Mouse (Mus musculus) liver, embryonic 14 days (tissue): ENCODE data around the gene Batf2. TPM values are rescaled to one million over a fixed set of nuclear protein-coding genes. Genes with fewer than 3 reads are reported as not detected.

Experiments
- polyA plus RNA-seq: library from polyadenylated mRNA; depleted of rRNA; stranded (reverse); fragments of >200 nt; gene quantifications from 2 replicates; pipeline ENCODE4 v1.2.3, GENCODE M21; 2012; rRNA removed

Batf2 gene
- 0.27 and 0.37 TPM in 2 replicates for polyA plus RNA-seq

DNA sequence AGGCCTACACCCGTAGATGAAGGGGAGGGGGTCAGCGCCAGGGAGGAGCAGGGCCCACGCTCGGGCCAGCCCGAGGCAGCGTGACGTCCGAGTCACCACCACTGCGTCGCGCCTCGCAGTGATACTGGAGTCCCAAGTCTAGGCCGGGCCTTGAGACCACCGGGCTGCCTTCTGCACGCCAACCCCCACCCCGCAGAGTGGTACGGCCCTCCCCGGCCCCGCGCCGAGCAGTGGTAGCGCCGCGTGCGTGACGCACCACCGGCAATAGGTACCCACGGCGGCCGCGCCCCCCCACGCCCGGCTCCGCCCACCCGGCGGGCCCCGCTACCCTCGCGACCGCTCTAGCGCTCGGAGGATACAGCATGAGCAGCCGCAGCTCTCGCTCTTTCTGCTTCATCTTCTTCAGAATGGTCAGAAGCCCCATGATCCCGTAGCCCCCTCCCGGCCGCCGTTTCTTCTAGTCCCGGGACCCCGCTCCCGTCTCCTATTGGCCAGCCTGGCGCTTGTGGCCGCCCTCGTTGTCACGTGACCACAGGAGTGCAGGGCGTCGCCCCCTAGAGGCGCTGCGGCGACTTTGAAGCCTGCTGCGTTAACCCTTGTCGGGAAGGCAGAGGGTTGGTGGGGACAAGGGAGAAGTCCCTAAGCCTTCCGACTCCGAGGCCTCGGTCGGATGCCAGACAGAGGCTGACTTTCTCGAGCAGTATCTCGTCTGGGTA, at the start of gene Batf2:
Batf2 (plus strand) TSS at position 306 of the 716 bp plus-strand sequence.

GRCm38 (mm10) chr19:6094119-6094518, 46.7 kb upstream of the Batf2 start, which contains the start of gene AC131692.1:
Gene AC131692.1 (plus strand): TSS chr19:6094419.

GRCm38 (mm10) chr19:6105586-6105985, 35.2 kb upstream of the Batf2 start, which contains the start of gene Naaladl1:
Gene Naaladl1 (plus strand): TSS chr19:6105782.

GRCm38 (mm10) chr19:6117986-6118676, 22.7 kb upstream of the Batf2 start, which contains the start of gene Sac3d1:
Gene Sac3d1 (minus strand): TSS chr19:6118650.

DNA sequence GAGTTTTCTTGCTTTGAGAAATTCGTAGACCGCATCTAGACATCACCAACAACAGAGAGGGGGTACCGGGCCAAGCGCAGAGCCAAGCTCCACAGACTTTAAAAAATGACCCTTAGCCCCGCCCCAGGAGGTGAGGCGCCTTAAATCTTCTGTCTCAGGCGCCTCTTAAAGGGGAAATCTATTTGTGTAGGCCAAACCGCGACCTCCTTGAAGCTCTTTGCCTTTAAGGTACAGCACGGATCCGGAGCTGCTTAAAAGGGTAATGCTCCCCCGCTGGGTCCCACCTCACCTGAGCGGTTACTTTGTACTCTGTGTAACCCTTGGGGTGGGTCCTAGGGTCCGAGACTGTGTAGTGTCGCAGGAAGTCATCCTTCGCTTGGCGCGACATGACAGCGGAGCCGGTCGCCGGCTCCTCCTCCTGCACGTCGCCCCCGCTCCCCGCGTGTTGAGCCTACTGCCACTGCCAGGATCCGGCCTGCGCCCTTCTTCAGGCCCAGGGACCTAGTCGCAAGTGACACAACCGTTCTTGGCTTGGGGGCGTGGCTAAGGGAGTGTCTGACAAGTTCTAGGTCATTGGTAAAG, 12.9 kb upstream of the Batf2 start, which contains the start of gene Snx15:
Snx15 (minus strand) TSS at position 545 of the 582 bp plus-strand sequence.

DNA sequence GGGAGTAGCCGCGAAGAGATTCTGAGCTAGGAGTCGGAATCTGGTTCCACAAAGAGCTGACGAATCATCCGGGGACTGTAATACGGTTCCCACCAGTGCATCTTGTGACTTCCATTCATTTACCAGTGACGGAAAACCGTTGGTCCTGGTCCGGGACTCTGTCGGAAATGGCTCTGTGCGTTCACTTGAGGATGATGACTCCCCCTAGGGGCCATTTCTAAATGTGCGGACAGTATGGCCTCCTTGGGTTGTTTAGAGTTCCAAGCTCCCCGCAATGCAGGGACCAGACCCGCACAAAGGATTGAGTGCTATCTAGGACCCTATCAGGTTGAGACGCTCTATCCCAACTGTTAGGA, 589 bp downstream of the Batf2 start, which contains the start of gene Arl2:
Arl2 (minus strand) TSS at position 155 of the 356 bp plus-strand sequence.

DNA sequence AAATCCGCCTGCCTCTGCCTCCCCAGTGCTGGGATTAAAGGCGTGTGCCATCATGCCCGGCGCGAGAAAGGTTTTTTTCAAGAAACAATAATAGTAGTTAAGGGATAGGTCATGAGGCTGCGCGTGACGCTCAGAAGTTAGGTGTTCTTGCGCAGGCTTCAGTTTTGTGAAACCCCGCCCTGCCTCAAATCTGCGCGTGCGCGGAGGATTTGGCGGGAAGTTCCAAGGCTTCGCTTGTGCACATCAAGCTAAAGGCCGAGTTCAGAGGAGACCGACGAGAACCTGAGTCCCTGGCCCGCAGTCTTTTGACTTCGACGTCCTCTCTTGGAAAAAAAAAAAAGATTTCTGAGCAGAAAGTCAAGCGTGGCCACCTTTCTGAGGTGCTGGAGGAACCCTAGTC, 43.3 kb downstream of the Batf2 start, which contains the start of gene Majin:
Majin (plus strand) TSS at position 258 of the 400 bp plus-strand sequence.

Other genes with a start within 250 kb of the Batf2 start
- 2.2 and 2.7 TPM in 2 replicates for gene Tigd3, start 246.8 kb upstream of the Batf2 start, polyA plus RNA-seq
- 31.1 and 35.5 TPM in 2 replicates for gene Dpf2, start 228.0 kb upstream of the Batf2 start, polyA plus RNA-seq
- 2.2 and 2.3 TPM in 2 replicates for gene Cdc42ep2, start 216.2 kb upstream of the Batf2 start, polyA plus RNA-seq
- 55.8 and 62.7 TPM in 2 replicates for gene Pola2, start 176.8 kb upstream of the Batf2 start, polyA plus RNA-seq
- not detected in 2 replicates for gene Slc22a20, start 154.8 kb upstream of the Batf2 start, polyA plus RNA-seq
- 24.8 and 29.9 TPM in 2 replicates for gene Capn1, start 125.1 kb upstream of the Batf2 start, polyA plus RNA-seq
- gene Syvn1, start 94.4 kb upstream of the Batf2 start, polyA plus RNA-seq = 8.8 and 11.9 TPM in 2 replicates
- gene Mrpl49, start 83.2 kb upstream of the Batf2 start, polyA plus RNA-seq = 28.3 and 34.1 TPM in 2 replicates
- 961 and 1,008 TPM in 2 replicates for gene Fau, start 83.1 kb upstream of the Batf2 start, polyA plus RNA-seq
- 13.5 and 15.6 TPM in 2 replicates for gene Znhit2, start 79.8 kb upstream of the Batf2 start, polyA plus RNA-seq
- 29.2 and 36.4 TPM in 2 replicates for gene Tm7sf2, start 72.6 kb upstream of the Batf2 start, polyA plus RNA-seq
- gene Vps51, start 63.8 kb upstream of the Batf2 start, polyA plus RNA-seq = 20.8 and 25.0 TPM in 2 replicates
- gene Tmem262, start 61.0 kb upstream of the Batf2 start, polyA plus RNA-seq = 0.06 TPM in 1 of 2 replicates, not detected in the other
- 0.17 and 0.19 TPM in 2 replicates for gene Gm28374, start 58.7 kb upstream of the Batf2 start, polyA plus RNA-seq
- 17.3 and 21.2 TPM in 2 replicates for gene Zfpl1, start 56.0 kb upstream of the Batf2 start, polyA plus RNA-seq
- 22.5 and 26.6 TPM in 2 replicates for gene Cdca5, start 56.0 kb upstream of the Batf2 start, polyA plus RNA-seq
- 0.50 and 0.53 TPM in 2 replicates for gene AC131692.1, start 46.6 kb upstream of the Batf2 start, polyA plus RNA-seq
- 4.2 and 4.4 TPM in 2 replicates for gene Naaladl1, start 35.2 kb upstream of the Batf2 start, polyA plus RNA-seq
- 15.7 and 17.5 TPM in 2 replicates for gene Sac3d1, start 22.3 kb upstream of the Batf2 start, polyA plus RNA-seq
- gene Snx15, start 12.7 kb upstream of the Batf2 start, polyA plus RNA-seq = 37.2 and 41.0 TPM in 2 replicates
- gene Arl2, start 565 bp downstream of the Batf2 start, polyA plus RNA-seq = 22.1 and 23.4 TPM in 2 replicates
- not detected in 2 replicates for gene Majin, start 43.4 kb downstream of the Batf2 start, polyA plus RNA-seq
- gene Gpha2, start 85.4 kb downstream of the Batf2 start, polyA plus RNA-seq = 0.07 and 0.08 TPM in 2 replicates
- gene Ppp2r5b, start 94.9 kb downstream of the Batf2 start, polyA plus RNA-seq = 2.7 and 2.8 TPM in 2 replicates
- 4.1 and 5.0 TPM in 2 replicates for gene Atg2a, start 100.7 kb downstream of the Batf2 start, polyA plus RNA-seq
- gene Ehd1, start 135.7 kb downstream of the Batf2 start, polyA plus RNA-seq = 64.9 and 71.3 TPM in 2 replicates
- 2.0 TPM in 2 replicates for gene Cdc42bpg, start 165.5 kb downstream of the Batf2 start, polyA plus RNA-seq
- 16.2 and 19.2 TPM in 2 replicates for gene Men1, start 194.0 kb downstream of the Batf2 start, polyA plus RNA-seq
- gene Map4k2, start 200.2 kb downstream of the Batf2 start, polyA plus RNA-seq = 13.7 and 16.5 TPM in 2 replicates
- gene Sf1, start 222.7 kb downstream of the Batf2 start, polyA plus RNA-seq = 48.0 and 61.2 TPM in 2 replicates
- gene Pygm, start 243.4 kb downstream of the Batf2 start, polyA plus RNA-seq = 1.5 and 1.7 TPM in 2 replicates